Mouse (Mus musculus): ENCODE results near the gene Ifna11.

GRCm38 (mm10) chr4:88849698-88850097 is 29.9 kb downstream of the Ifna11 start, which contains the start of gene Ifna1:
- TF ChIP-seq CTCF (IDR thresholded peaks at IDR 0.05; ENCODE audit: low read depth, low read length) (no peak), POLR2AphosphoS5 (IDR thresholded peaks at IDR 0.05; ENCODE audit: insufficient replicate concordance, low read depth, low read length) (no peak), TAL1 (conservative IDR thresholded peaks at IDR 0.05; ENCODE audit: low read depth, low read length) (no peak), GATA2 (IDR thresholded peaks at IDR 0.05; ENCODE audit: borderline replicate concordance, low read depth, low read length) (no peak), GATA1 (IDR thresholded peaks at IDR 0.05; ENCODE audit: borderline replicate concordance, low read length) (no peak)

Data from G1E (cell line).